Mouse (Mus musculus) adrenal gland, adult (tissue): ENCODE data around the gene Slc35b4.

Experiments
- DNase-seq, 2 experiments: peaks; one replicate each; pipeline ENCODE4 v3.0.0; 2022 to 2023; ENCODE audit warnings: low spot score in 1 of 2; ENCODE audit not compliant: inconsistent age in 2 of 2

Gene Slc35b4

DNA sequence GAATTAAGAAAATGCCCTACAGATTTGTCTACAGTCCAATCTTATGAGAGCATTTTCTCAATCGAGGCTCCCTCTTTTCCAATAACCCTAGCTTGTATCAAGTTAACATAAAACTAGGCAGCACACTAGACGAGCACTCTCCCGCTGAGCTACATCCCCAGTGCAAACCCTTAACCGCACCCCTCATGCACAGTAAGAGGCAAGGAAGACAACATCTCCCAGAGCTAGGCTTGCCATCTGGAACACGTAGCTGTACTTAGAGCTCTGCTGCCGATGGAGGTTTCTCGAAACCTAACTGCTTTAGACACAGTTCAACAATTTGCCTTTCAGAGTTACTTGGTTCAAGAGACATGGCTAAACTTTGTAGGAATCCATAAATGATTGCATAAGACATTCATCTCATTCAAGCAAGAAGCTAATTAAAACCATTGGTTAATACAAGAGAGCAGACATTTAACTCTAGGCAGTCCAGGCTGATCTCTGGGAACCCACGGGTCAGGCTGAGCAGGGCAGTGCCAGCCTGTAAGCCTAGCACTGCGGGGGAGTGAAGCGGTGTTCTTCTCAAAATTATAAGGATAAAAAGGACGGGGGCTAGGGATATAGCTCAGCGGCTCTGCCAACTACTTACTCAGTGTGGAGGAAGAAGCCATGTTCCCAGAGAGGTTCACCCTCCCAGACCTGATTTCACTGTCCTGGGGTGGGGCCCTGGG lies 5.0 kb downstream of the Slc35b4 start:
- no peak for DNase-seq

DNA sequence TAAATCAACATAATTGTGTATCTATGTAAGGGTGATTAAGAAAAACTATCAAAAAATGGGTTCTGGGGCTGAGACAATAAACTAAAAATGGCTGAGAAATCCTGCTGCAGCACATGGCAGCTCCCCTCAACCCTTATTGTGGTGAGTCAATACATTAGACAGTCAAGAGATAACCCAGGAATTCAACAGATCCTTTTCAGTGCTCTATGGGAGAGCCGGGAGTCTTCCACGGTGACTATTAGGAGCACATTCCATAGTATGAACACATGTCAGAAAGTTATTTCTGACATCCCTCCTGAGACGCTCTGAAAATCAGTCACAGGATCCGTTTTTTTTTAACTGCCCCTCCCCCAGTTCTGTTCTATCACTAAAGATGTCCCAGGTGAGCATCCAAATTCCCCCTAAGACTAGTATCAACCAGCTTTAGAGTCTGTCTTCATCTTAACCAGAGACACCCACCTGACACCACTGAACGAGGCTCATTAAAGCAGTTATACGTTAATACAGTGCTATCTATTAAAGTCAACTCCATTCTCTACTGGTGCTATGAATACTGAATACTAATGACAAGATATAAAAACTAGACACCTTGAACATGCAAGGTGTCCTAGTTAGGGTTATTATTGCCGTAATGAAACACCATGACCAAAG lies 5.9 kb downstream of the Slc35b4 start:
- DNase-seq, result no peak

DNA sequence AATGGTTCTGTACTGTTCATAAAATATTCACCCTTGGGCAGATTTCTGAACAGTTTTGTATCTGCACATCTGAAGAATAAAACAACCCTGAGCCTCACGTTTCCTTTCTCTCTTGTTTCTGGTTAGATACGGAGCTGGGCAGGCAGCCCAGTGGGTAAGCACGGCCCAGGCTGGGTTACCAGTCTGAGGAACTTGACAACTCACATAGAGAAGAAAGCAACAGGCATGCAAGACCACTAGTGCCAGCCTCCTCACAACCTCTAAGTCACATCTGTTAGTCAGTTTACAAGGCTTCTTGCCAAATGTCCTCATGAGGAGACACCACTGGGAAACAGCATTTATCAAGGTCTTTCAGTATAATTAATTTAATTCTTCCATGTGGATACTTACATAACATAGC lies 8.1 kb downstream of the Slc35b4 start:
- peak in 1 of 2 experiments; percentile 51 for DNase-seq

DNA sequence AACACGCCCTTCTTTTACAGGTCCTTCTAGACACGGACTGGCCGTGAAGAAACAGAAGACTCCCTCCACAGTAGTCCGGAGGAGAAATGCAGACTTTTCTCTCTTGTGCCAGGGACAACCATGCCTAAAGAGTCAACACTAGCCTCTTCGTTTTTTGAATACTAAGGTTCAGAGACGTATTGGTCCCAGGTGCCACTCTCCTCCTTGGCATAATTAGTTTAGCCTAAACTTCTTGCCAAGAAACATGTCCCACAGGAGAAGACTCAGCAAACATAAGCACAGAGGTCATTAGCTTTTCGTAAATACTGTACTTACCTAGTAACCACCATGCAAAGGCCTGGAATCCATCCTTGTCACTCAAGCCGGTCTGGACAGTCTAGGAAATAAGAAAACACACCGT lies 13.9 kb downstream of the Slc35b4 start:
- no peak for DNase-seq

DNA sequence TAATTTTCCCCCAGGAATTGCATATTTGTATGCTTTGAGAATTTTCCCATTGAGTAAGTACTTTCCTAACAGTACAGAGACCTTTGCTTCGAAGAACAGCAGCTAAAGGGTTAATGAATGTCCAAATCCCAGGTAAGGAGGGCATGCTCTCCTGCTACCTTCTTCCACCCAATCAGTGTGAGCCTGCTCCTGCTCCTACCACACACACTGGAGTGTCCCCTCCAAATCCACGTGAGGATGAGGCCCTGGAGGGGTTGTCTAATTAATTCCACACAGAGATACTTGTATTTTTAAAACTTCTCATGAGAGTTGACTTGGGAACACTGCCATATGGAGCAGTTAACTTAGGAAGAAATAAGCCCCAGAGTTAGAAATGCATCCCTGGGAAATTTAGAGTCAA lies 14.3 kb downstream of the Slc35b4 start:
- no peak for DNase-seq

DNA sequence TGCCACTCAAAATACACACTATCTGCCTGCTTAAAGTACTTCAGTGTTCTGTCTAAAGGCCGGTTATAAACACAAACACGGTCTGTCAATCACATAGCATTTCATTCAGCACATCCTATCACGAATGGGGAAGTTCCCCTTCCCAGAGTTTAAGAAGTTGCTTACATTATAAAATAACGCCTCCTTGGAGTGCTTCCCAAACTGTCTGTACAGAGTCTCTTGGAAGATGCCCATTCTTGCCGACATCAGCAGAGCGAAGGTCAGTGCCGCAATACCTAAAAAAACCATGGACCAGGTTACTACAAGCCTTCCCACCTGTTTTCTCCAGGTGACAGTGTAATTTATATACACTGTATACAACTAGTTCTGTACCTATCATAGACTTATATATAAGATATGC lies 15.4 kb downstream of the Slc35b4 start:
- no peak for DNase-seq

DNA sequence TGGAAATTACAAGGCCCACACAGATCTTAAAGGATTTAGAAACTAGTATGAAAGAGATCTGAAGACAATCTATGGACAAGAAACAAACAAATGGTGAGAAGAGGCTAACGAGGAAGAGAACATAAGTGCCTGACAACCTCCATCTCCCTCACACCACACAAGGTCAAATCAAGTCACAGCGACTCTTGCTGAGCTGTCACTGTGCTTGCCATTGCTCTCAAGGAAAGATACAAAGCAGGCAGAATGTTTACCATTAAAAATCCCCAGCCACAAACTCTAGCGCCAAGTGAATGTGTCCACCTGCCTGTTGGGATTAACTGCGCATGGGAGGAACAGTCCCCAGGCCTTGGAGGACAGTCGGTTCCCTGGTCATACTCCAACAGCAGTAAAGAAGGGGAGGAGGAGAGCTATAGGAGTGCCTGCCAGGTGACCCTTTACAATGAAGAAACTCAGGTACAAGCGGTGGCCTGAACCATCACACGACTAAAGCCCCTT lies 16.0 kb downstream of the Slc35b4 start:
- DNase-seq, result no peak

DNA sequence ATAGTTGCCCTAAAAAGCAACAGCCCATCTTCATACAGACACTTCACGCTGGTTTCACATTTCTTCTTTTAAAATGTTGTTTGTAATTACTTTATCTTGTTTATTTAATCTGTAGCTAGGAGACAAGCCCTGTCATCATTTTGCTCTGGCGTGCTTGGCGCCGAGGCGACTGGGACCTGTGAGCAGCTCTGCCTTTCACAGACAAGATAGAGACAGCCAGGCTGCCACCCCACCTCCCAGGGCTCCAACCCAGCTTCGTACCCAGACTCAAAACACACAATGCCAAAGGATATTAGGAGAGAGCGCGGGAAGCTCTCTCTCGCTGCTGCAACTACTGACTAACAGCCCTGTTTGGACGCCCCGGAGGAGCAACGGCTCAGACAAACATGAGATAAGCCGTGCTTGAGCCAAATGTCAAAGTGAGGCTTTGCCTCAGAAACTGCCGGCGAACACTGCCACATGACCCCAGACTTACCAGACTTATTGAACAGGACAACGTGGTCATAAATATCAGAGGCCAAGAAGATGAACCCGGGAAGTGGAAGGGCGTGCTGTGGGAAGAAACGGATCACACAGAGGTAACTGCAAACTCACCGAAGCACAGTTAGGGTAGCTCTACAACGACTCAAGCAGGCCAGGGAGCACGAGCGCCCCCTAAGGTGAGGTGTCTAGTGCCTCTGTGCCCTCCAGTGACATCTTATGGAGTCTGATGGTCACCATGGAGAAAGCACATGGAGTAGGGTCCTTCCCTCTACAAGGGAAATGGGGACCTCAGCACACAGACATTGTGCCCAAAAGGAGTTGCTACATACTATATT lies 16.7 kb downstream of the Slc35b4 start:
- peak; percentile 17 to 46 for DNase-seq

DNA sequence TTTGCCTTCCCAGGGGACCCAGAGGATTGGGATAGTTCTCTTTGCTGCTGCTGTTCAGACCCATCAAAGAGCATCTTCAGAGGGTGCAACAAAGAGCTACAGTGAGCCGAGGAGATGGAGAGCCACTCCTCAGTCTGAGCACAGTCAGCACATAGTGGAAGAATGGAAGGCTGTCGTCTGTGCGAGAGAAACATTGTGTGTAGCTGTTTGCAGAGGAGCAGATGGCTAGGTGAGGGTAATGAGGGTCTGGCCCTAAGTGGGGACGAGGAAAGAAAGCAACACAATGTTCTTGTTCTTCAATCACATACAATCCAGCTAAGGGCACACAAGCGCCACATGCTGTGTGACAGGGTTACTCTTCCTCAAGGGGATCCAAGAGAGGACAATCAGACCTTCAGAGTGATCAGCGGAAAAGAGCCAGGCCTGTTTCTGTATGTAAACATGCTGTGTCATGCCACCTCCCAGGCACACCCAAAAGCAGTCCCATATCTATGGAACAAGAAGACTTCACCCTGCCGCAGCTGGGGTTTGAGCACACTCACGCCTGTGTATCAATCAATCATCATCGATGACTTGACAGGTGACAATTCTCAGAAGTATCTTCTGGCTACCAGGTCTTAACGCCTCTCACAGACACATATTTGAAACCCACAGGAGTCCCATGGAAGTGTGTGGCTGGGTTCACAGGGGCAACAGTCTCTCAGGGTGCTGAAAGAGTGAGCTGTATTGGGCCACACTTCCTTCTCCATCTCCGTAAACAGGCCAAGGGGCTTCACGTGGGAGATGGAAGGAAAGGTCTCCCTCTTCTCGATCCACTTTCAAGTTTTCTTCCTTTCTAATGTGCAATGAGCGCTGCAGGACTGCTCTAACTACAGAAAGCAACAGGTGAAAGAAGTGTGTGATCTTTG lies 19.8 kb downstream of the Slc35b4 start:
- DNase-seq, result no peak

DNA sequence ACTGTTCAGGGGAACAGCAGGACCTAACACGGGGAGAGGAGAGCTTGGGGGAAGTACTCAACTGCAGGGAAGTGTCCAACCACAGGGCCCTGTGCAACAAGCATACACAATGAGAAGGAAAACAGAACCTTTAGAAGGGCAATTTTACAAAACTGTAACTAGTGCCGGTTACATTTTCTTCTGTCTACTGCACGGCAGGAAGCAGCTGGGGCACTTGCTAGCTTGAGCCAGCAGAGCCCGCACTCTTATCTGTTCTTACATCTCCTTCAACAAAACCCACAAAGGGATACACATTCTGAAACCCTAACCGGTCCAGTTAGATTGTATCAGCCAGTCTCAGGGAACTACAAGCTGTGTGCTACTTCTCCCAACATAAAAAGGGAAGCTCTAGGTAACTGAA lies 20.9 kb downstream of the Slc35b4 start:
- no peak for DNase-seq

DNA sequence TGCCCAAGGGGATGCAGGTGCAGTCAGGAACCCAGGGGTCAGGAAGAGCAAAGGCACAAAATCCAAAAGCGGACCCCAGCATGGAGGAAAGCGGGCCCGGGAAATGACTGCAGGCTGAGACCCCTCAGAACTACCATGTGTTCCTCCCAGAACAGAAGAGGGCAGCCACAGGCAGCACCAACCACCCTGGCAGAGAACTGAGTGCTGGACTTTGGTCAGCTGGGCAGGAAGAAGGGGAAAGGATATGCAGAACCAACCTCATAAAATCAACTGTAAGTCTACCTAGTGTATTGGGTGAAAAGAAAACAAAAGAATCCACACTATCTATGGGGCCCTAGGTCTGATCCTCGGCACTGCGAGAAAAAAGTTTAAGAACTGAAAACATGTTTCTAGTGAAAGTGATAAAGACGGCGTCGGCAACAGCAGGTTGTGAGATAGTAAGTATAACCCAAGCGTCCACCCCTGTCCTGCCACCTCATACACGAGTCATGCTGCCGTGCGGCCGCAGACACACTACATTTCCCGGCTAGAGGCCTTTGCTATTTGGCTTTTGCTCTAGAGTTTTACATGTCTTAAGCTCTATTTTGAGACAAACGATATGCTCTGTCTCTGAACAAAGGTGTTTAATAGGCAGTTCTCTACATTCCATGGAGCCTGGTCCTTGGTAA lies 21.6 kb downstream of the Slc35b4 start:
- DNase-seq, result no peak

DNA sequence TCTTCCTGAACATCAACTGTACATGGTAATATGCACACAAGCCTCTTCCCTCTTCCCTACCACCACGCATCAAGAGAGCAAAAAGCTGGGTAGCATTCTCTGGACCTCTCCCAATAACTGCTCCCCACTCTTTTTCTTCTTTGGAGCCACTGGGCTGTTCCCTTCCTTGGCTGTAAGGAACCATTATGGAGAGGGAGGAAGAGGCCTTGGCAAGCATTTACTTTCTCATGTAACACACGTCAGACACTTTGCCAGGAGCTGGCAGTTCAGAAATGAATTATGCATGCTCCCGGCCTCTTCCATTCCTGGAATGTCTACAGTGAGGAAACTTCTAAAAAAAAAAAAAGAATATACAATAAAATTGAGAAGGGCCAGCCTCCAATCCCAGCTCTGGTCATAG lies 22.7 kb downstream of the Slc35b4 start:
- peak; percentile 17 to 78 for DNase-seq

DNA sequence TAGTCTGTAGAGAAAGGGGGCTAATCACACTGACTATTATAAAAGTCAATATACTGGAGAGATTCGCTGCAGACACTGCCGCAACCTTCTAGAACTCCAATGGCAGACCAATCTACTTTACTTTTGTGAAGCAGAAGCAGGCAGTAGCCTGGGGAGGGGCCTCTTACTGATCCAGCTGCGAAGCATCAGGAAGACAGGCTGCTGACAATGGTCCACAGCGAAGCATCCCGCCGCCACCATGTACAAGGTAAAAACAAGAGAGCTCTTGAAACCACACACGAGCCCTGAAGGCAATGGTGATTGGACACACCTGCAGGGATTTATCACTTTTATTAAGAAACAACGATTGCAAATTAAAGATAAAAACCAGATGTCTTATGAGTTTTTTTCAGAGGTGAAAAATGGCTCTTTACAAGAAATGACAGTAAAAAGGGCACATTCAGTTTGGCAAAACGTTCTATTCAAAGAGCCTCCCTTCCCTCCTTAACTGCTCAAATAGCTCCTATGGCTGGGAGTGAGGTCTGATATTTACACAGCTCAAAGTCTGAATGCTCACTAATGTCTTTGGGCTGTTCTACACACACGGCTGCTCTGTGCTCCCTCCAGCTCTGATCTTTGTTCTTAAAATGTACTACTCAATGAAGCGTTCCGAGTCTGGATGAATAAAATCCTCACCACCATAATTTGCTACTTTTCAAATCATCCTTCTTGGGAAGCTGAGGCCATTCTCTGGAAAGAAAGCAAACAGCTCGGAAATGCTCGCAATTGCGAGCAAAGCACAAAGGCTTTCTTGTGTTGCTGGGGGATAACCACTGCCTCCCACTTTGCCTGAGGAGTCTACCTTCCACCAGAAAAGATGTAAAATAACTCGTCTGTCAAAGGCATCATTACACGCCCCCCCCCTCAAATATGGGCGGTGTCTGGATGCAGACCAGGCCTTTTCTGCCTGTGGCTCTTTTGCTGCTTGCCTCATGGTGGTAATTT lies 23.6 kb downstream of the Slc35b4 start:
- DNase-seq, result no peak

DNA sequence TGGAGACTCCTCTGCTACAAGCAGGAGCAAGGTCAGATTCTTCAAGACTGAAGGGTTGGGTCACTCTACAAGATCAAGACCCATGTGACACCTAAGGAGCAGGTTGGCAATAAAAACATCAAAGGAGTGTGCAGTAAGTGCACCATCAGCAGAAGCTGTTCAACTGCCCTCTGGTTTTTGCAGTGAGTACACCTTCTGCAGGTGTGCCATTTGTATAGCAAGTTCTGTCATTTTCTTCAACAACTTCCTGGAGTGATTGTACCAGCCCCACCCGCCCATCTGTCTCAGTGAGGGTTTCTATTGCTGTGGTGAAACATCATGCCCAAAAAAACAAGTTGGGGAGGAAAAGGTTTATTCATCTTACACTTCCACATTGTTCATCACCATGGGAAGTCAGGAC lies 27.1 kb downstream of the Slc35b4 start:
- no peak for DNase-seq

DNA sequence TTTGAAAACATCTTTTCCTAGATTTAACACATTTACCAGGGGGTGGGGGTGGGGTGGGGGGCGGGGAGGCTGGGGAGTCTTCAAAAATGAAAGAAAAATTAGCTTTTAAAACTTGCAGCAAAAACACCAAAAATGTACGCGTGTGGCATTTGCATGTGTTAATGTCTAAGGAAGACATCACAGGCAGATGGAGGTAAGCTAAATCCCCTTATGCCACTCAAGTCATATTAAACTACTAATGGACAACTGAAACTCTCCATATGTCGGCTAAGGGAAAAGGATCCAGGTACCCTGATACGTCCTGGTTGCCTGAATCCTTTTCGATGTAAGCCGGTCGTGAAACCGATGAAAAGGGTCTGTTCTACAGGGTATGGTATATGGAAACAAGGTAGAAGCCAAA lies 27.8 kb downstream of the Slc35b4 start:
- DNase-seq, result no peak

DNA sequence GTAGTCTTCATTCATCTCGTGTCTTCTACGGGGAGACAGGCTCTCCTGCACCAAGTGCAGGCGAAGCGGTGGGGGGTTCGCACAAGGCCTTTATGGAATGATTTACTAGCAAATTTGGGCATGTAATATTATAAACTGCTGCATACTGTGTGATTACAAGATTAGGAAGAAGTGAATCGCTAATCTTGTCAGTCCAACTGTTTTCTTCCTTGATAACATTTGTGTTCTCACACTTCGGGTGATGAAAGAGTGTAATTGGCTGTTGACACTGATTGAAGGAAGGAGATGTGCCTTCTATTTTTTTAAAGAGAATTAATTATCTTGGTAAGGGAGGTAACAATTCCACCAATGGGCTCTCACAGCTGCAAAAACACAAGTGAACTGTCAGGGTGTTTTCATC lies 28.3 kb downstream of the Slc35b4 start:
- DNase-seq, result no peak

DNA sequence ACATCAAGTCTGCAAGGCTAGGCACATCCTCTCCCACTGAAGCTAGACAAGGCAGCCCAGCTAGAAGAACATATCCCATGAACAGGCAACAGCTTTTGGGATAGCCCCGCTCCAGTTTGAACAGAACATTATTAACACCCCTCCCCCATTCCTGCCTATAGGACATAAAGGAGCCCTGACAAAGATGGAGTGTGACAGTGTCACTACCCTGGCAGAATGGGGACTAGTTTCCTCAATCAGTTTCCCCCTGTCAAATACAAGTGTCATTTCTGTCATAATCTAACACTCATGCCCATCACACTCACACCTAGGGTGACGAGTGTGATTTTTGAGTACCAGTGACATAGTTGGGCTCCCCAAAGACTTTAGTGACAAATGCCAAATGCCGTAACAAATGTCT lies 28.9 kb downstream of the Slc35b4 start:
- no peak for DNase-seq

DNA sequence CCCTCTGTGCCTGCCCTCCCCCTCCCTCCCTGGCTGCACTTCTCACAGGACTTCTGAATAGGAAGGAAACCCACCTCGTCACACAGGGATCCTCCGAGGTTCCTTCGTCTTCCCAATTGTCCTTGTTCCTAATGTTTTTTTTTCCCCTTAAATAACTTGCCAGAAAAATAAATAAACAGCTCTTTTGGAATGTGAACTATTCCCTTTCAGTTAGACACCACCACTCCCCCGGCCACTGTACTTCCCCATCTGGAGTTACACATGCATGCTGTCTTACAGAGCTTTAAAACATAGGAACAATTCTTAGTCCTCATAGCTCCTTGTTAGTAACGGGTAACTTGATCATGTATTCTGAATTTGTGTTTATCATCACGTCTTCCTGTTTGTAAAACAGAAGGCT lies 30.9 kb downstream of the Slc35b4 start:
- no peak for DNase-seq

DNA sequence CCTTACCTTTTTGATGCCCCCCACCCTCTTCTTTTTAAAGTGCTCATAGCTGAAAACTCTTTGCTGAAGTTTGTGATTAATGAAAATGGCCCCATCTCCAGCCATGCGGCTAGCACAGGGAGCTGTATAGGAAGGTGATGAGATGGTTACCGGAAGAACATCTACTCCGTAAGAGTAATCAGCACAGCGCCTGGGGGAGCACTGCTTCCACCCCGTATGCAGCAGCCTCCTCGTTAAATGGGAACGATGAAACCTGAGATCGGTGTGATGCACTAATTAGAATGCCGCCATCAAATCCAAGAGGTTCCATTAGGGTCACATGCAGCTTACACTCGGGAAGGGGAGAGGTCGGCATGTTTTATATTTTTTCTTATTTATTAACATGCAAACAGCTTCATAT lies 34.0 kb downstream of the Slc35b4 start:
- DNase-seq, result no peak
